Mouse (Mus musculus) spleen, postnatal 0 days (tissue): Measurements from ENCODE around the gene Olfr123. TPM values are rescaled to one million over a fixed set of nuclear protein-coding genes. Genes with fewer than 3 reads are reported as not detected.

Experiments used
- polyA plus RNA-seq: library from polyadenylated mRNA; unstranded; fragments of >200 nt; fragmentation: Nextera tagmentation; extraction: Ambion mirVana; gene quantifications from 2 replicates; pipeline ENCODE4 v1.2.1, GENCODE M21; 2015

The Olfr123 gene
- polyA plus RNA-seq, result not detected in 2 replicates

GRCm38 (mm10) chr17:37793229-37793628 lies at the start of gene Olfr123:
Gene Olfr123 (plus strand): TSS chr17:37793529.

GRCm38 (mm10) chr17:37768307-37768706 lies 25.0 kb upstream of the Olfr123 start, which contains the start of gene Olfr122:
Gene Olfr122 (plus strand): TSS chr17:37768607.

GRCm38 (mm10) chr17:37799588-37799987 lies 6.3 kb downstream of the Olfr123 start, which contains the start of gene Olfr124:
Gene Olfr124 (plus strand): TSS chr17:37799888.

GRCm38 (mm10) chr17:37832649-37833048 lies 39.3 kb downstream of the Olfr123 start, which contains the start of gene Olfr125:
Gene Olfr125 (plus strand): TSS chr17:37832949.

GRCm38 (mm10) chr17:37847183-37847582 lies 53.9 kb downstream of the Olfr123 start, which contains the start of gene Olfr126:
Gene Olfr126 (plus strand): TSS chr17:37847483.

Other genes starting within 250 kb of the Olfr123 start
- gene Olfr112, start 224.1 kb upstream of the Olfr123 start, polyA plus RNA-seq, result not detected in 2 replicates
- not detected in 2 replicates for gene Olfr113, start 215.9 kb upstream of the Olfr123 start, polyA plus RNA-seq
- gene Olfr114, start 200.8 kb upstream of the Olfr123 start, polyA plus RNA-seq, result not detected in 2 replicates
- not detected in 2 replicates for gene Olfr115, start 166.4 kb upstream of the Olfr123 start, polyA plus RNA-seq
- gene Olfr116, start 166.3 kb upstream of the Olfr123 start, polyA plus RNA-seq, result not detected in 2 replicates
- gene Olfr117, start 129.7 kb upstream of the Olfr123 start, polyA plus RNA-seq, result not detected in 2 replicates
- gene Olfr118, start 126.5 kb upstream of the Olfr123 start, polyA plus RNA-seq, result not detected in 2 replicates
- not detected in 2 replicates for gene Olfr119, start 97.0 kb upstream of the Olfr123 start, polyA plus RNA-seq
- not detected in 2 replicates for gene Olfr120, start 71.7 kb upstream of the Olfr123 start, polyA plus RNA-seq
- gene Olfr121, start 44.7 kb upstream of the Olfr123 start, polyA plus RNA-seq, result not detected in 2 replicates
- gene Olfr122, start 24.9 kb upstream of the Olfr123 start, polyA plus RNA-seq, result not detected in 2 replicates
- not detected in 2 replicates for gene Olfr124, start 6.4 kb downstream of the Olfr123 start, polyA plus RNA-seq
- not detected in 2 replicates for gene Olfr125, start 39.4 kb downstream of the Olfr123 start, polyA plus RNA-seq
- gene Olfr126, start 54.0 kb downstream of the Olfr123 start, polyA plus RNA-seq, result not detected in 2 replicates
- not detected in 2 replicates for gene Olfr127, start 106.9 kb downstream of the Olfr123 start, polyA plus RNA-seq
- not detected in 2 replicates for gene Olfr128, start 127.0 kb downstream of the Olfr123 start, polyA plus RNA-seq
- not detected in 2 replicates for gene Olfr761, start 159.6 kb downstream of the Olfr123 start, polyA plus RNA-seq